8 mouse cellular contexts compared by ENCODE assay signal in genomic region chr7:100685061-100686030, GRCm38 (mm10). TPM values are rescaled to one million over a fixed set of nuclear protein-coding genes. Genes with fewer than 3 reads are reported as not detected.
A peak's percentile ranks its signal among the peaks of the same experiment; 100 is the strongest.
DNase-seq lines count a peak whose midpoint lies in the region; TF ChIP-seq lines count a peak whose summit lies in the region.

No protein-coding gene starts in this region.

- H3K79me2 ChIP-seq in MEL (ENCODE audit: control insufficient read depth, insufficient read depth, low read length, poor library complexity) = no peaks in the 10 kb centered on the region

- intact Hi-C loops in heart, postnatal 36 days (cut with DNase I) = loop anchor here (1.0 to 5.0 kb wide), 5 partner anchors 42 to 181 kb away; no protein-coding TSS in a partner anchor

- peak; percentile 35 to 56 (median 36) for TF ChIP-seq CTCF in MEL (IDR thresholded peaks at IDR 0.05 in 2 of 3, conservative IDR thresholded peaks at IDR 0.05 in 1 of 3; ENCODE audit: control insufficient read depth in 1 of 3, insufficient read depth in 1 of 3, low read depth in 2 of 3, low read length in 3 of 3, poor library complexity in 1 of 3, severe bottlenecking in 1 of 3)
- TF ChIP-seq CTCF in layer of hippocampus, adult 2 months (conservative IDR thresholded peaks at IDR 0.05) = peak; percentile 86

- H3K27ac ChIP-seq in MEL (ENCODE audit: control insufficient read depth, low read depth, low read length) = peak overlapping the region; percentile 16
- H3K27ac ChIP-seq in layer of hippocampus, adult 2 months = no peak overlapping the region

- H3K9me3 ChIP-seq in MEL (replicated peaks; ENCODE audit: insufficient read depth, low read length) = no peaks in the 10 kb centered on the region

- H3K4me3 ChIP-seq in MEL (ENCODE audit: control insufficient read depth in 1 of 2, insufficient read depth in 1 of 2, low read depth in 2 of 2, low read length in 2 of 2) = no peak overlapping the region
- no peak overlapping the region for H3K4me3 ChIP-seq in layer of hippocampus, adult 2 months

- H3K36me3 ChIP-seq in MEL (ENCODE audit: control insufficient read depth in 1 of 2, insufficient read depth in 2 of 2, low read length in 2 of 2) = peaks cover 0 to 13% of the 10 kb centered on the region in 2 experiments; a peak in 2 of 4 replicates

- no peak for TF ChIP-seq EP300 in MEL (IDR thresholded peaks at IDR 0.05; ENCODE audit: low read depth in 1 of 2, low read length in 2 of 2)

- peaks cover 0 to 9% of the 10 kb centered on the region in 2 experiments; a peak in 1 of 4 replicates for H3K4me1 ChIP-seq in MEL (ENCODE audit: control insufficient read depth in 1 of 2, insufficient read depth in 2 of 2, low read length in 2 of 2)

- peak; percentile 90 for DNase-seq in MEL (ENCODE audit: low read depth, low spot score)
- DNase-seq in c-Kit-positive CD71-negative TER-119-negative erythroid progenitor cells, embryonic 14.5 days (ENCODE audit: low read depth) = peak; percentile 66
- DNase-seq in fibroblast of lung, adult 2 months (ENCODE audit: low read depth) = peak; percentile 44
- DNase-seq in heart, postnatal 36 days = peak; percentile 78 to 86
- peak; percentile 56 to 80 for DNase-seq in layer of hippocampus, adult 2 months (ENCODE audit: low spot score in 2 of 2)
- peak; percentile 71 for DNase-seq in lung, postnatal 25 days (ENCODE audit: low spot score)
- DNase-seq in retina, postnatal 1 day = peak; percentile 84
- peak; percentile 88 for DNase-seq in thymus, postnatal 4 days

- H3K9ac ChIP-seq in MEL (ENCODE audit: control insufficient read depth, low read depth, low read length, poor library complexity, severe bottlenecking) = no peak overlapping the region

- TF ChIP-seq POLR2A in MEL (IDR thresholded peaks at IDR 0.05; ENCODE audit: control insufficient read depth in 1 of 2, insufficient read depth in 1 of 2, low read depth in 1 of 2, low read length in 2 of 2, poor library complexity in 1 of 2) = no peak

- peak; percentile 61 for TF ChIP-seq RAD21 in MEL (IDR thresholded peaks at IDR 0.05; ENCODE audit: low read depth, low read length)

- no peaks in the 10 kb centered on the region for H3K27me3 ChIP-seq in MEL (ENCODE audit: control insufficient read depth in 1 of 2, insufficient read depth in 2 of 2, low read length in 2 of 2)

TF ChIP-seq in MEL, 35 proteins besides CTCF, POLR2A, EP300 and RAD21:
- TF ChIP-seq TAL1 (IDR thresholded peaks at IDR 0.05; ENCODE audit: low read length) (no peak), NRF1 (IDR thresholded peaks at IDR 0.05; ENCODE audit: insufficient read depth, low read depth, low read length, poor library complexity, severe bottlenecking) (no peak), MXI1 (IDR thresholded peaks at IDR 0.05; ENCODE audit: low read depth, low read length) (no peak), KAT2A (conservative IDR thresholded peaks at IDR 0.05; ENCODE audit: low read depth, low read length) (no peak), ZMIZ1 (IDR thresholded peaks at IDR 0.05; ENCODE audit: low read depth, low read length) (no peak), TCF12 (IDR thresholded peaks at IDR 0.05; ENCODE audit: low read depth, low read length) (no peak), GATA1 (IDR thresholded peaks at IDR 0.05; ENCODE audit: low read depth, low read length) (no peak), ETS1 (IDR thresholded peaks at IDR 0.05; ENCODE audit: low read depth, low read length) (no peak), MAX (IDR thresholded peaks at IDR 0.05; ENCODE audit: low read length) (no peak), TBP (IDR thresholded peaks at IDR 0.05; ENCODE audit: low read depth, low read length) (no peak), CHD2 (IDR thresholded peaks at IDR 0.05; ENCODE audit: low read length) (no peak), JUND (IDR thresholded peaks at IDR 0.05; ENCODE audit: low read depth, low read length) (no peak), POLR2AphosphoS5 (IDR thresholded peaks at IDR 0.05; ENCODE audit: borderline replicate concordance, low read depth, low read length) (no peak), SMC3 (IDR thresholded peaks at IDR 0.05; ENCODE audit: low read depth, low read length) (peak; percentile 69), BHLHE40 (IDR thresholded peaks at IDR 0.05; ENCODE audit: borderline replicate concordance, low read depth, low read length) (no peak), HCFC1 (IDR thresholded peaks at IDR 0.05; ENCODE audit: low read depth, low read length) (no peak), ZC3H11A (IDR thresholded peaks at IDR 0.05; ENCODE audit: low read depth, low read length) (peak; percentile 64), USF1 (IDR thresholded peaks at IDR 0.05; ENCODE audit: low read depth, low read length) (no peak), ZNF384 (IDR thresholded peaks at IDR 0.05; ENCODE audit: low read depth, low read length) (no peak), SIN3A (IDR thresholded peaks at IDR 0.05; ENCODE audit: low read length) (0 out of 2 replicates have a peak, but pooled peaks have one; percentile 5), MEF2A (IDR thresholded peaks at IDR 0.05; ENCODE audit: extremely low read depth, insufficient replicate concordance, low read depth, low read length, poor library complexity, severe bottlenecking) (no peak)

RNA-seq across cellular contexts. Expression of gene Fam168a, which starts 21.1 kb away (rescaled TPM):
- total RNA-seq in MEL (2012; rRNA removed) = 3.1 and 3.2 TPM in 2 replicates
- 10 to 100 TPM in 1 of 2 experiments, not detected in 1; 19.2 TPM for polyA plus RNA-seq in MEL (2012; ENCODE audit: insufficient read depth in 1 of 2, insufficient read length in 2 of 2, low read depth in 1 of 2, low replicate concordance in 2 of 2, missing spikeins in 1 of 2)
- total RNA-seq in heart, postnatal 36 days (2021) = 10 to 100 TPM; 38.8 to 44.7 TPM
- total RNA-seq in layer of hippocampus, adult 2 months (2021) = 100 to 1,000 TPM; 220 to 229 TPM

RNA-seq across cellular contexts. Expression of gene Plekhb1, which starts 23.1 kb away (rescaled TPM):
- 0.07 and 0.12 TPM in 2 replicates for total RNA-seq in MEL (2012; rRNA removed)
- under 1 TPM in 1 of 2 experiments, not detected in 1; 0.40 TPM for polyA plus RNA-seq in MEL (2012; ENCODE audit: insufficient read depth in 1 of 2, insufficient read length in 2 of 2, low read depth in 1 of 2, low replicate concordance in 2 of 2, missing spikeins in 1 of 2)
- 1 to 10 TPM; 2.6 to 2.7 TPM for total RNA-seq in heart, postnatal 36 days (2021)
- total RNA-seq in layer of hippocampus, adult 2 months (2021) = 100 to 1,000 TPM; 199 to 203 TPM

Comparison
In these comparisons a context has a peak if more than half of its experiments do, and no peak if none do; other contexts are left out.
1. RNA of gene Plekhb1, which starts 23.1 kb away (total RNA-seq): 199 to 203 TPM in layer of hippocampus, adult 2 months; 2.6 to 2.7 TPM in heart, postnatal 36 days and 0.07 to 0.12 TPM in MEL; every median in the first group is over 10 times any median in the second.
2. Peak in every context shown above with its lines, with median percentiles within 50 percentile points of each other: DNase-seq.